Mouse (Mus musculus) neural tube, embryonic 14.5 days (tissue): ENCODE data around the gene Lim2. TPM values are rescaled to one million over a fixed set of nuclear protein-coding genes. Genes with fewer than 3 reads are reported as not detected.
"Not testable (repeated sequence)": the region's sequence is repeated elsewhere in the genome, so short reads cannot be mapped to it uniquely, and the experiment has no call there.

Experiments used
- ATAC-seq: fragments of 200-750 bp; cut with Nextera tagmentation; 2 replicates; pipeline ENCODE4 v1.8.0; 2017; ENCODE audit warnings: low read depth, mild to moderate bottlenecking, moderate TSS enrichment, moderate library complexity
- H3K27ac ChIP-seq: fragments of 300-500 bp; sonication (generic); 2 replicates; pipeline ENCODE4 v1.5.1; 2014; ENCODE audit warnings: low read depth, mild to moderate bottlenecking, control low read depth, low read length, moderate library complexity, mixed read lengths
- H3K27me3 ChIP-seq: fragments of 300-500 bp; sonication (generic); 2 replicates; pipeline ENCODE4 v1.6.1; 2014; ENCODE audit warnings: low read length; ENCODE audit not compliant: control insufficient read depth, insufficient read depth
- H3K36me3 ChIP-seq: fragments of 300-500 bp; sonication (generic); 2 replicates; pipeline ENCODE4 v1.6.1; 2014; ENCODE audit warnings: low read length, mixed read lengths; ENCODE audit not compliant: control insufficient read depth, insufficient read depth
- H3K4me1 ChIP-seq: fragments of 300-500 bp; sonication (generic); 2 replicates; pipeline ENCODE4 v1.6.1; 2014; ENCODE audit warnings: low read length; ENCODE audit not compliant: control insufficient read depth, insufficient read depth
- H3K4me2 ChIP-seq: fragments of 300-500 bp; sonication (generic); 2 replicates; pipeline ENCODE4 v1.6.1; 2014; ENCODE audit warnings: mild to moderate bottlenecking, low read depth, low read length, control low read depth
- H3K4me3 ChIP-seq: fragments of 300-500 bp; sonication (generic); 2 replicates; pipeline ENCODE4 v1.5.1; 2014; ENCODE audit warnings: low read depth, low read length, control low read depth, mixed read lengths
- H3K9ac ChIP-seq: fragments of 300-500 bp; sonication (generic); replicated peaks from 2 replicates; pipeline ENCODE4 v1.6.1; 2014; ENCODE audit warnings: low read depth, mild to moderate bottlenecking, control low read depth, low read length, mixed read lengths
- H3K9me3 ChIP-seq: fragments of 300-500 bp; sonication (generic); 2 replicates; pipeline ENCODE4 v1.6.1; 2016; ENCODE audit warnings: low read length; ENCODE audit not compliant: control insufficient read depth
- WGBS: fragments of 180-500 bp; shearing (Covaris S2); extraction: QIAGEN DNeasy Blood & Tissue Kit; methylation state at CpG from one replicate; pipeline ENCODE4 v1.1.7; 2014; 5-methylcytosine and 5-hydroxymethylcytosine counted together
- polyA plus RNA-seq: library from polyadenylated mRNA; unstranded; fragments of >200 nt; fragmentation: Nextera tagmentation; extraction: Ambion mirVana; gene quantifications from 2 replicates; pipeline ENCODE4 v1.2.1, GENCODE M21; 2014

The Lim2 gene
- polyA plus RNA-seq: not detected in 2 replicates

- Histone ChIP-seq H3K4me1 (no peaks in the 10 kb centered on the region), H3K36me3 (no peaks in the 10 kb centered on the region), H3K4me3 (no peak within 1 kb of the TSS), H3K27ac (no peak within 1 kb of the TSS), H3K9ac (no peak within 1 kb of the TSS), H3K9me3 (no peaks in the 10 kb centered on the region), H3K27me3 (no peaks in the 10 kb centered on the region), H3K4me2 (no peak within 1 kb of the TSS)
- no peak for ATAC-seq
- WGBS: 85% methylated on average over 8 of the region's 8 CpGs
These were observed at the start of gene Lim2 for GRCm38 (mm10) chr7:43427406-43427805. Gene Lim2 (plus strand): TSS chr7:43427670.

GRCm38 (mm10) chr7:43378226-43378625 is 49.2 kb upstream of the Lim2 start:
- H3K4me1 ChIP-seq: no peaks in the 10 kb centered on the region
- ATAC-seq: peak; percentile 73; the same call in 1 of the 2 replicates
- H3K9ac ChIP-seq: no peak overlapping the region
- H3K9me3 ChIP-seq: no peaks in the 10 kb centered on the region
- no peak overlapping the region for H3K4me2 ChIP-seq
- 14% methylated on average over 5 of the region's 5 CpGs for WGBS
- H3K27me3 ChIP-seq: no peaks in the 10 kb centered on the region
- no peak overlapping the region for H3K4me3 ChIP-seq
- H3K36me3 ChIP-seq: no peaks in the 10 kb centered on the region
- H3K27ac ChIP-seq: no peak overlapping the region

GRCm38 (mm10) chr7:43392349-43393121 is 34.9 kb upstream of the Lim2 start:
- Histone ChIP-seq H3K27me3 (no peaks in the 10 kb centered on the region), H3K9me3 (no peaks in the 10 kb centered on the region), H3K36me3 (no peaks in the 10 kb centered on the region), H3K4me2 (no peak overlapping the region), H3K27ac (no peak overlapping the region), H3K4me1 (no peaks in the 10 kb centered on the region), H3K9ac (no peak overlapping the region), H3K4me3 (no peak overlapping the region)
- WGBS: 85% methylated on average over 8 of the region's 8 CpGs
- ATAC-seq: no peak

- 82% methylated on average over 2 of the region's 2 CpGs for WGBS
- H3K9me3 ChIP-seq: no peaks in the 10 kb centered on the region
- no peak overlapping the region for H3K9ac ChIP-seq
- ATAC-seq: no peak
- no peaks in the 10 kb centered on the region for H3K4me1 ChIP-seq
- H3K27ac ChIP-seq: no peak overlapping the region
- H3K36me3 ChIP-seq: no peaks in the 10 kb centered on the region
- no peak overlapping the region for H3K4me3 ChIP-seq
- no peaks in the 10 kb centered on the region for H3K27me3 ChIP-seq
- H3K4me2 ChIP-seq: no peak overlapping the region
These were observed 28.0 kb upstream of the Lim2 start for GRCm38 (mm10) chr7:43399501-43399900.

GRCm38 (mm10) chr7:43402718-43403117 is 24.8 kb upstream of the Lim2 start:
- Histone ChIP-seq H3K4me2 (no peak overlapping the region), H3K4me1 (no peaks in the 10 kb centered on the region), H3K36me3 (no peaks in the 10 kb centered on the region), H3K4me3 (no peak overlapping the region), H3K27me3 (no peaks in the 10 kb centered on the region), H3K9ac (no peak overlapping the region), H3K27ac (no peak overlapping the region), H3K9me3 (no peaks in the 10 kb centered on the region)
- 17% methylated on average over 2 of the region's 2 CpGs for WGBS
- ATAC-seq: no peak

GRCm38 (mm10) chr7:43407573-43407972 is 19.9 kb upstream of the Lim2 start:
- WGBS: 82% methylated on average over 3 of the region's 3 CpGs
- H3K27me3 ChIP-seq: no peaks in the 10 kb centered on the region
- H3K9me3 ChIP-seq: no peaks in the 10 kb centered on the region
- no peaks in the 10 kb centered on the region for H3K36me3 ChIP-seq
- H3K9ac ChIP-seq: no peak overlapping the region
- no peak for ATAC-seq
- no peak overlapping the region for H3K4me2 ChIP-seq
- no peak overlapping the region for H3K4me3 ChIP-seq
- H3K27ac ChIP-seq: no peak overlapping the region
- H3K4me1 ChIP-seq: no peaks in the 10 kb centered on the region

GRCm38 (mm10) chr7:43408131-43408553 is 19.3 kb upstream of the Lim2 start, which contains the start of gene Siglecg:
Gene Siglecg (plus strand): TSS chr7:43408204.
- no peak for ATAC-seq
- no peaks in the 10 kb centered on the region for H3K36me3 ChIP-seq

GRCm38 (mm10) chr7:43409084-43409483 is 18.4 kb upstream of the Lim2 start:
- H3K9me3 ChIP-seq: no peaks in the 10 kb centered on the region
- WGBS: 79% methylated on average over 3 of the region's 3 CpGs
- no peak overlapping the region for H3K9ac ChIP-seq
- H3K4me2 ChIP-seq: no peak overlapping the region
- H3K27me3 ChIP-seq: no peaks in the 10 kb centered on the region
- no peak for ATAC-seq
- H3K36me3 ChIP-seq: no peaks in the 10 kb centered on the region
- no peak overlapping the region for H3K27ac ChIP-seq
- H3K4me3 ChIP-seq: no peak overlapping the region
- H3K4me1 ChIP-seq: no peaks in the 10 kb centered on the region

More at GRCm38 (mm10) chr7:43408131-43408553, 19.3 kb upstream of the Lim2 start, which contains the start of gene Siglecg:
- H3K27me3 ChIP-seq: no peaks in the 10 kb centered on the region
- no peak within 1 kb of the TSS for H3K4me2 ChIP-seq
- H3K4me1 ChIP-seq: no peaks in the 10 kb centered on the region
- no peak within 1 kb of the TSS for H3K27ac ChIP-seq
- no peak within 1 kb of the TSS for H3K4me3 ChIP-seq
- H3K9me3 ChIP-seq: no peaks in the 10 kb centered on the region
- WGBS: 87% methylated on average over 4 of the region's 4 CpGs
- no peak within 1 kb of the TSS for H3K9ac ChIP-seq

- H3K4me3 ChIP-seq, H3K36me3 ChIP-seq, H3K9ac ChIP-seq, H3K27me3 ChIP-seq, ATAC-seq, H3K9me3 ChIP-seq, H3K4me2 ChIP-seq, H3K27ac ChIP-seq, H3K4me1 ChIP-seq: not testable (repeated sequence)
- WGBS: 32% methylated on average over 4 of the region's 4 CpGs
These were observed 15.7 kb upstream of the Lim2 start for GRCm38 (mm10) chr7:43411724-43412123.
